Comparison of ENCODE assay signal across 8 mouse cellular contexts in genomic region chr7:122101747-122102244, GRCm38 (mm10). TPM values are rescaled to one million over a fixed set of nuclear protein-coding genes. Genes with fewer than 3 reads are reported as not detected.
A peak's percentile ranks its signal among the peaks of the same experiment; 100 is the strongest.
DNase-seq lines count a peak whose midpoint lies in the region; ATAC-seq and TF ChIP-seq lines count a peak whose summit lies in the region.

Gene Ndufab1 (minus strand): TSS chr7:122101886.

- DNase-seq in MEL (ENCODE audit: low read depth, low spot score), result peak; percentile 94
- peak; percentile 82 to 95 for DNase-seq in cerebellum, adult 18-20 months
- peak; percentile 96 for DNase-seq in forebrain, postnatal 0 days
- DNase-seq in heart, postnatal 4 days, result peak; percentile 88
- peak; percentile 68 to 82 for DNase-seq in layer of hippocampus, adult 8-10 months (ENCODE audit: low spot score in 2 of 2)
- peak; percentile 73 for DNase-seq in ovary, adult 18-20 months (ENCODE audit: low spot score)
- DNase-seq in thymus, postnatal 0 days (ENCODE audit: low spot score), result peak; percentile 90

- H3K27me3 ChIP-seq in MEL (ENCODE audit: control insufficient read depth in 1 of 2, insufficient read depth in 2 of 2, low read length in 2 of 2), result no peaks in the 10 kb centered on the region
- H3K27me3 ChIP-seq in forebrain, postnatal 0 days (ENCODE audit: insufficient read depth, low read length), result no peaks in the 10 kb centered on the region
- no peaks in the 10 kb centered on the region for H3K27me3 ChIP-seq in lung, embryonic 15.5 days

- ATAC-seq in forebrain, postnatal 0 days, result peak; percentile 100
- peak; percentile 98 for ATAC-seq in lung, embryonic 15.5 days (ENCODE audit: borderline replicate concordance, extremely low read depth, low FRiP score, low TSS enrichment)

- H3K4me2 ChIP-seq in forebrain, postnatal 0 days (ENCODE audit: low read depth), result peak within 1 kb of the TSS; percentile 57
- peak within 1 kb of the TSS; percentile 76 for H3K4me2 ChIP-seq in lung, embryonic 15.5 days

- H3K9ac ChIP-seq in MEL (ENCODE audit: control insufficient read depth, low read depth, low read length, poor library complexity, severe bottlenecking), result peak within 1 kb of the TSS; percentile 78
- H3K9ac ChIP-seq in forebrain, postnatal 0 days, result peak within 1 kb of the TSS; percentile 82
- peak within 1 kb of the TSS; percentile 74 for H3K9ac ChIP-seq in lung, embryonic 15.5 days

- peaks cover 25% of the 10 kb centered on the region for H3K79me2 ChIP-seq in MEL (ENCODE audit: control insufficient read depth, insufficient read depth, low read length, poor library complexity)

- peaks cover 10 to 17% of the 10 kb centered on the region in 2 experiments for H3K36me3 ChIP-seq in MEL (ENCODE audit: control insufficient read depth in 1 of 2, insufficient read depth in 2 of 2, low read length in 2 of 2)
- peaks cover 12% of the 10 kb centered on the region for H3K36me3 ChIP-seq in forebrain, postnatal 0 days (ENCODE audit: insufficient read depth)
- H3K36me3 ChIP-seq in lung, embryonic 15.5 days, result peaks cover 17% of the 10 kb centered on the region

- H3K4me3 ChIP-seq in MEL (ENCODE audit: control insufficient read depth in 1 of 2, insufficient read depth in 1 of 2, low read depth in 2 of 2, low read length in 2 of 2), result peak within 1 kb of the TSS; percentile 82 to 88
- peak within 1 kb of the TSS; percentile 67 for H3K4me3 ChIP-seq in forebrain, postnatal 0 days (ENCODE audit: low read depth, low read length)
- H3K4me3 ChIP-seq in lung, embryonic 15.5 days, result peak within 1 kb of the TSS; percentile 59

- H3K27ac ChIP-seq in MEL (ENCODE audit: control insufficient read depth, low read depth, low read length), result no peak within 1 kb of the TSS; the same call in 1 of the 2 replicates
- peak within 1 kb of the TSS; percentile 42; the same call in 1 of the 2 replicates for H3K27ac ChIP-seq in forebrain, postnatal 0 days (ENCODE audit: low read depth, low read length)
- H3K27ac ChIP-seq in lung, embryonic 15.5 days, result no peak within 1 kb of the TSS

- TF ChIP-seq POLR2A in MEL (IDR thresholded peaks at IDR 0.05; ENCODE audit: control insufficient read depth in 1 of 2, insufficient read depth in 1 of 2, low read depth in 1 of 2, low read length in 2 of 2, poor library complexity in 1 of 2), result peak; percentile 62 to 83; a peak in 3 of 4 replicates

- H3K4me1 ChIP-seq in MEL (ENCODE audit: control insufficient read depth in 1 of 2, insufficient read depth in 2 of 2, low read length in 2 of 2), result peaks cover 6 to 22% of the 10 kb centered on the region in 2 experiments; a peak in 3 of 4 replicates
- H3K4me1 ChIP-seq in forebrain, postnatal 0 days (ENCODE audit: insufficient read depth), result peaks cover 5% of the 10 kb centered on the region
- peaks cover 15% of the 10 kb centered on the region for H3K4me1 ChIP-seq in lung, embryonic 15.5 days

- TF ChIP-seq EP300 in MEL (IDR thresholded peaks at IDR 0.05; ENCODE audit: low read depth in 1 of 2, low read length in 2 of 2), result 0 out of 4 replicates have a peak, but pooled peaks of 1 of the 2 experiments have one; percentile 6

- under 1% methylated on average over 36 of the region's 43 CpGs for WGBS in forebrain, postnatal 0 days
- WGBS in lung, embryonic 15.5 days, result under 1% methylated on average over 41 of the region's 43 CpGs

- peak; percentile 66 to 86 (median 82) for TF ChIP-seq CTCF in MEL (IDR thresholded peaks at IDR 0.05 in 2 of 3, conservative IDR thresholded peaks at IDR 0.05 in 1 of 3; ENCODE audit: control insufficient read depth in 1 of 3, insufficient read depth in 1 of 3, low read depth in 2 of 3, low read length in 3 of 3, poor library complexity in 1 of 3, severe bottlenecking in 1 of 3)
- TF ChIP-seq CTCF in forebrain, postnatal 0 days (IDR thresholded peaks at IDR 0.05; ENCODE audit: low read depth), result peak; percentile 89

- no peak for TF ChIP-seq RAD21 in MEL (IDR thresholded peaks at IDR 0.05; ENCODE audit: low read depth, low read length)

- no peaks in the 10 kb centered on the region for H3K9me3 ChIP-seq in MEL (replicated peaks; ENCODE audit: insufficient read depth, low read length)
- H3K9me3 ChIP-seq in forebrain, postnatal 0 days (ENCODE audit: low read length), result no peaks in the 10 kb centered on the region
- no peaks in the 10 kb centered on the region for H3K9me3 ChIP-seq in lung, embryonic 15.5 days

TF ChIP-seq in MEL, 35 proteins besides CTCF, POLR2A, EP300 and RAD21:
- TF ChIP-seq RCOR1 (IDR thresholded peaks at IDR 0.05; ENCODE audit: low read depth, low read length) (no peak), GABPA (IDR thresholded peaks at IDR 0.05; ENCODE audit: low read depth, low read length) (peak; percentile 68; the same call in 1 of the 2 replicates), USF2 (IDR thresholded peaks at IDR 0.05; ENCODE audit: borderline replicate concordance in 1 of 2, insufficient read depth in 1 of 2, low read depth in 1 of 2, low read length in 2 of 2) (no peak), POLR2AphosphoS5 (IDR thresholded peaks at IDR 0.05; ENCODE audit: borderline replicate concordance, low read depth, low read length) (no peak), CHD1 (IDR thresholded peaks at IDR 0.05; ENCODE audit: low read depth, low read length) (no peak), NELFE (IDR thresholded peaks at IDR 0.05; ENCODE audit: low read depth, low read length) (peak; percentile 72), SMC3 (IDR thresholded peaks at IDR 0.05; ENCODE audit: low read depth, low read length) (0 out of 2 replicates have a peak, but pooled peaks have one; percentile 5), TAL1 (IDR thresholded peaks at IDR 0.05; ENCODE audit: low read length) (no peak), MAZ (IDR thresholded peaks at IDR 0.05; ENCODE audit: low read depth, low read length) (0 out of 2 replicates have a peak, but pooled peaks have one; percentile 61), HCFC1 (IDR thresholded peaks at IDR 0.05; ENCODE audit: low read depth, low read length) (peak; percentile 88), ZKSCAN1 (IDR thresholded peaks at IDR 0.05; ENCODE audit: low read depth, low read length) (no peak), NRF1 (IDR thresholded peaks at IDR 0.05; ENCODE audit: insufficient read depth, low read depth, low read length, poor library complexity, severe bottlenecking) (peak; percentile 64), ZC3H11A (IDR thresholded peaks at IDR 0.05; ENCODE audit: low read depth, low read length) (no peak), JUND (IDR thresholded peaks at IDR 0.05; ENCODE audit: low read depth, low read length) (no peak), ETS1 (IDR thresholded peaks at IDR 0.05; ENCODE audit: low read depth, low read length) (no peak), TBP (IDR thresholded peaks at IDR 0.05; ENCODE audit: low read depth, low read length) (peak; percentile 40; the same call in 1 of the 2 replicates), MYC (IDR thresholded peaks at IDR 0.05; ENCODE audit: low read depth, low read length) (no peak), SIN3A (IDR thresholded peaks at IDR 0.05; ENCODE audit: low read length) (peak; percentile 73), KAT2A (conservative IDR thresholded peaks at IDR 0.05; ENCODE audit: low read depth, low read length) (peak; percentile 71; the same call in 1 of the 2 replicates), CHD2 (IDR thresholded peaks at IDR 0.05; ENCODE audit: low read length) (no peak), BHLHE40 (IDR thresholded peaks at IDR 0.05; ENCODE audit: borderline replicate concordance, low read depth, low read length) (no peak), POLR2AphosphoS2 (IDR thresholded peaks at IDR 0.05; ENCODE audit: low read length) (peak; percentile 13; the same call in 1 of the 2 replicates), MAX (IDR thresholded peaks at IDR 0.05; ENCODE audit: low read length) (peak; percentile 71; the same call in 1 of the 2 replicates), UBTF (IDR thresholded peaks at IDR 0.05; ENCODE audit: borderline replicate concordance, insufficient read depth, low read depth, low read length) (no peak), ZMIZ1 (IDR thresholded peaks at IDR 0.05; ENCODE audit: low read depth, low read length) (no peak; the same call in 1 of the 2 replicates), MAFK (IDR thresholded peaks at IDR 0.05; ENCODE audit: borderline replicate concordance, low read depth, low read length) (no peak), TCF12 (IDR thresholded peaks at IDR 0.05; ENCODE audit: low read depth, low read length) (0 out of 2 replicates have a peak, but pooled peaks have one; percentile 61), E2F4 (IDR thresholded peaks at IDR 0.05; ENCODE audit: borderline replicate concordance, low read depth, low read length) (peak; percentile 49; the same call in 1 of the 2 replicates), ZNF384 (IDR thresholded peaks at IDR 0.05; ENCODE audit: low read depth, low read length) (no peak), MXI1 (IDR thresholded peaks at IDR 0.05; ENCODE audit: low read depth, low read length) (peak; percentile 74)

RNA-seq across cellular contexts. Expression of gene Ndufab1, which starts in this region (rescaled TPM):
- total RNA-seq in MEL (2012; rRNA removed), result 161 and 172 TPM in 2 replicates
- polyA plus RNA-seq in MEL (2012; ENCODE audit: insufficient read depth in 1 of 2, insufficient read length in 2 of 2, low read depth in 1 of 2, low replicate concordance in 2 of 2, missing spikeins in 1 of 2), result 100 to 1,000 TPM; 119 to 452 TPM
- 28.4 and 42.9 TPM in 2 replicates for total RNA-seq in forebrain, postnatal 0 days (2014; rRNA removed)
- 655 and 742 TPM in 2 replicates for polyA plus RNA-seq in forebrain, postnatal 0 days (2015; fragmentation: Nextera tagmentation; extraction: Ambion mirVana)
- 1,000 to 10,000 TPM; 1,113 to 1,195 TPM for total RNA-seq in heart, postnatal 4 days (2021)
- 100 to 1,000 TPM; 260 to 283 (median 273) TPM for total RNA-seq in layer of hippocampus, adult 8-10 months (2022)
- polyA plus RNA-seq in lung, embryonic 15.5 days (2015; fragmentation: Nextera tagmentation; extraction: Ambion mirVana), result 634 and 676 TPM in 2 replicates
- 641 and 688 TPM in 2 replicates for polyA plus RNA-seq in thymus, postnatal 0 days (2015; fragmentation: Nextera tagmentation; extraction: Ambion mirVana)
